27 mouse cellular contexts compared by ENCODE assay signal in the genomic region with DNA sequence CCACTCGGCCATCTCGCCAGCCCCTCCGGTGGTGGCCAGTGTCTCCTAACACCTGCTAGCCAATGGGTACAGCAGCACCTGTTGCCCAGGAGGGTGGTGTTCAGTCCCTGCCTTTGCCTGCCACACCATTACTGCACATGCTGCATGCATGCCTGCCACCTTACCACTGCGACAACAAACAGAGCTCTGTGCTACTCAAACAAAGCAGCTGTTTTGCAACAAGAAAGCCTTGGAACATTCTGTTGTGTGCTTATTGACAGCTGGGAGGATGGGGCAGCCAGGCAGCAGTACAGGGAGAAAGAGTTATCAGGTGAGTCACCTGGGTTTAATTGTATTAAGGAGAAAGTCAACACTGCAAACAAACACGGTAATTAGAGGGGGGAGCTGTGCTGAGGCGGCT.
DNase-seq lines count a peak whose midpoint lies in the region; ATAC-seq and TF ChIP-seq lines count a peak whose summit lies in the region.
"Had no signal": no experiment of that assay in that cellular context is flagged by ENCODE, and none has a peak within 500 bp of the region (broad histone marks: within the 10 kb centered on the region; RNA-seq: fewer than 3 reads in every experiment).

No protein-coding gene starts in this region.

- H3K27ac ChIP-seq in liver, adult 2 months (replicated peaks; ENCODE audit: insufficient read depth, low read depth, low read length), result peak overlapping the region; percentile 87
- no peak overlapping the region for H3K27ac ChIP-seq in liver, embryonic 12.5 days
- no peak overlapping the region for H3K27ac ChIP-seq in lung, postnatal 0 days (ENCODE audit: low read length)
- H3K27ac ChIP-seq in stomach, embryonic 14.5 days (ENCODE audit: low read length), result no peak overlapping the region
- H3K27ac ChIP-seq: embryonic facial prominence, embryonic 12.5 days; forebrain, embryonic 10.5 days; forebrain, embryonic 15.5 days; hindbrain, embryonic 13.5 days; lung, embryonic 15.5 days; neural tube, embryonic 13.5 days had no signal

- no peak for TF ChIP-seq EP300 in lung, postnatal 0 days (IDR thresholded peaks at IDR 0.05)

- H3K79me2 ChIP-seq in liver, adult 2 months (ENCODE audit: control insufficient read depth, insufficient read depth, low read length), result peaks cover 3% of the 10 kb centered on the region; the same call in 1 of the 2 replicates

- DNase-seq in liver, adult 2 months (ENCODE audit: extremely low read depth, low read depth, low spot score), result peak; percentile 96
- peak; percentile 18 for DNase-seq in lung, postnatal 0 days (ENCODE audit: low spot score)
- no peak for DNase-seq in lung, postnatal 4 days
- no peak for DNase-seq in cerebellum, postnatal 14 days
- no peak for DNase-seq in embryo, embryonic 10.5 days (ENCODE audit: low spot score)
- DNase-seq: adrenal gland, adult 2 months; adrenal gland, postnatal 36 days; cerebellum, adult 18-20 months; cerebellum, postnatal 10 days; gastrocnemius, postnatal 36 days; heart, adult 18-20 months; heart, postnatal 36 days; kidney, adult 18-20 months; kidney, postnatal 36 days; right cerebral cortex, postnatal 4 days had no signal

- peaks cover 46% of the 10 kb centered on the region for H3K4me1 ChIP-seq in liver, adult 2 months (ENCODE audit: control insufficient read depth, insufficient read depth, low read length)
- 0 out of 2 replicates have a peak, but pooled peaks cover 15% of the 10 kb centered on the region for H3K4me1 ChIP-seq in liver, embryonic 12.5 days
- H3K4me1 ChIP-seq in lung, postnatal 0 days (ENCODE audit: insufficient read depth, low read depth, low read length), result no peaks in the 10 kb centered on the region
- 0 out of 2 replicates have a peak, but pooled peaks cover 3% of the 10 kb centered on the region for H3K4me1 ChIP-seq in stomach, embryonic 14.5 days (ENCODE audit: control insufficient read depth, insufficient read depth, low read length)
- H3K4me1 ChIP-seq: forebrain, embryonic 15.5 days had no signal

- WGBS in liver, adult 2 months, result 32% methylated on average over 6 of the region's 6 CpGs
- 66% methylated on average over 6 of the region's 6 CpGs for WGBS in liver, embryonic 12.5 days (ENCODE audit: insufficient replicate concordance)
- WGBS in lung, postnatal 0 days, result 79% methylated on average over 6 of the region's 6 CpGs
- 68% methylated on average over 6 of the region's 6 CpGs for WGBS in stomach, embryonic 14.5 days

- TF ChIP-seq CTCF in liver, adult 2 months (IDR thresholded peaks at IDR 0.05; ENCODE audit: low read depth, low read length), result no peak
- no peak for TF ChIP-seq CTCF in lung, postnatal 0 days (IDR thresholded peaks at IDR 0.05)

- no peaks in the 10 kb centered on the region for H3K36me3 ChIP-seq in liver, adult 2 months (ENCODE audit: control insufficient read depth, insufficient read depth, low read length)
- no peaks in the 10 kb centered on the region for H3K36me3 ChIP-seq in liver, embryonic 12.5 days
- H3K36me3 ChIP-seq in lung, postnatal 0 days (ENCODE audit: insufficient read depth, low read length), result no peaks in the 10 kb centered on the region
- no peaks in the 10 kb centered on the region for H3K36me3 ChIP-seq in stomach, embryonic 14.5 days (ENCODE audit: control insufficient read depth, insufficient read depth, low read length)
- H3K36me3 ChIP-seq: embryonic facial prominence, embryonic 12.5 days; forebrain, embryonic 10.5 days; forebrain, embryonic 15.5 days; hindbrain, embryonic 13.5 days; lung, embryonic 15.5 days; neural tube, embryonic 13.5 days had no signal

- H3K4me3 ChIP-seq in liver, adult 2 months (ENCODE audit: insufficient read depth, low read depth, low read length), result no peak overlapping the region
- H3K4me3 ChIP-seq in liver, embryonic 12.5 days, result no peak overlapping the region
- H3K4me3 ChIP-seq in lung, postnatal 0 days (ENCODE audit: low read depth, low read length), result no peak overlapping the region
- H3K4me3 ChIP-seq in stomach, embryonic 14.5 days (ENCODE audit: low read depth, low read length), result no peak overlapping the region
- H3K4me3 ChIP-seq: embryonic facial prominence, embryonic 12.5 days; forebrain, embryonic 10.5 days; forebrain, embryonic 15.5 days; hindbrain, embryonic 13.5 days; lung, embryonic 15.5 days; neural tube, embryonic 13.5 days had no signal

- H3K9me3 ChIP-seq in liver, embryonic 12.5 days (replicated peaks), result no peaks in the 10 kb centered on the region
- no peaks in the 10 kb centered on the region for H3K9me3 ChIP-seq in lung, postnatal 0 days (ENCODE audit: low read length)
- H3K9me3 ChIP-seq in stomach, embryonic 14.5 days (ENCODE audit: control insufficient read depth, low read depth, low read length), result no peaks in the 10 kb centered on the region
- H3K9me3 ChIP-seq: embryonic facial prominence, embryonic 12.5 days; forebrain, embryonic 10.5 days; forebrain, embryonic 15.5 days; hindbrain, embryonic 13.5 days; lung, embryonic 15.5 days; neural tube, embryonic 13.5 days had no signal

- no peak for TF ChIP-seq POLR2A in liver, adult 2 months (IDR thresholded peaks at IDR 0.05; ENCODE audit: extremely low read depth, insufficient read depth, low read length)

- ATAC-seq in liver, embryonic 12.5 days, result no peak
- ATAC-seq in lung, postnatal 0 days, result peak; percentile 3; the same call in 1 of the 2 replicates
- 0 out of 2 replicates have a peak, but pooled peaks have one; percentile 46 for ATAC-seq in stomach, embryonic 14.5 days (ENCODE audit: insufficient number of reproducible peaks, insufficient read depth, low FRiP score, low read depth)
- ATAC-seq: activated CD4-positive, CD25-positive, alpha-beta regulatory T cell, adult 4 months; CD4-positive, CD25-positive, alpha-beta regulatory T cell, adult 4 months; forebrain, embryonic 15.5 days had no signal

- H3K9ac ChIP-seq in liver, adult 2 months (ENCODE audit: low read depth, low read length), result no peak overlapping the region
- no peak overlapping the region for H3K9ac ChIP-seq in liver, embryonic 12.5 days
- no peak overlapping the region for H3K9ac ChIP-seq in lung, postnatal 0 days (replicated peaks; ENCODE audit: low read depth)
- H3K9ac ChIP-seq in stomach, embryonic 14.5 days (replicated peaks; ENCODE audit: low read depth, low read length), result no peak overlapping the region
- H3K9ac ChIP-seq: embryonic facial prominence, embryonic 12.5 days; forebrain, embryonic 15.5 days; hindbrain, embryonic 13.5 days; lung, embryonic 15.5 days; neural tube, embryonic 13.5 days had no signal

- no peaks in the 10 kb centered on the region for H3K27me3 ChIP-seq in liver, adult 2 months (ENCODE audit: control insufficient read depth, insufficient read depth, low read length)
- H3K27me3 ChIP-seq in liver, embryonic 12.5 days (replicated peaks), result no peaks in the 10 kb centered on the region
- 0 out of 2 replicates have a peak, but pooled peaks cover 3% of the 10 kb centered on the region for H3K27me3 ChIP-seq in lung, postnatal 0 days (replicated peaks; ENCODE audit: insufficient read depth, low read length)
- H3K27me3 ChIP-seq in stomach, embryonic 14.5 days (ENCODE audit: control insufficient read depth, insufficient read depth, low read length), result no peaks in the 10 kb centered on the region
- H3K27me3 ChIP-seq: embryonic facial prominence, embryonic 12.5 days; forebrain, embryonic 15.5 days; neural tube, embryonic 13.5 days had no signal

- H3K4me2 ChIP-seq in liver, embryonic 12.5 days, result no peak overlapping the region
- H3K4me2 ChIP-seq in lung, postnatal 0 days (replicated peaks; ENCODE audit: low read depth, low read length), result no peak overlapping the region
- H3K4me2 ChIP-seq in stomach, embryonic 14.5 days (replicated peaks; ENCODE audit: low read depth, low read length), result no peak overlapping the region
- H3K4me2 ChIP-seq: embryonic facial prominence, embryonic 12.5 days; forebrain, embryonic 15.5 days; heart, embryonic 11.5 days; hindbrain, embryonic 13.5 days; lung, embryonic 15.5 days; midbrain, embryonic 11.5 days; neural tube, embryonic 13.5 days had no signal

Comparison
In these comparisons a context has a peak if more than half of its experiments do, and no peak if none do; other contexts are left out.
1. DNase-seq: peak in liver, adult 2 months (single experiment) and lung, postnatal 0 days (single experiment); none in lung, postnatal 4 days (0 of 2), cerebellum, postnatal 14 days (0 of 2) and embryo, embryonic 10.5 days (single experiment).